10 mouse cellular contexts compared by ENCODE assay signal in the genomic region with DNA sequence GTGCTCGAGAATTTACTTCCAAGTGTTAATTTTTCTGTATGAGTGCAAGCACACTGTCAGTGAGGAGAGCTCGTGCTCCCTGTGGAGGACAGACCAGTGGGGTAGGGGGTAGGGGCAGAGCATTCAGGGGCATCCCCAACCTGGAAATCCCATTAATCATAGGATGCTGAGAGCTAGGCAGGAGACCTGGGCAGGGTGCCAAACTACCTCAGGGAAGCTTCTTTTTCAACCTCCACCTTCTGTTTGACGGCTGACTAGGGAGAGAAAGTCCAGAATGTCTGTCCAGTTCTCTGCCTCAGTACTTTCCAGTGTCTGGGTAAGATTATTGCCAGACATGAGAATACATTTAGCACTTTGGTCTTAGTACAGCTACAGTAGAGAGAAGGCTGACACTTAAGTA. TPM values are rescaled to one million over a fixed set of nuclear protein-coding genes. Genes with fewer than 3 reads are reported as not detected.
A peak's percentile ranks its signal among the peaks of the same experiment; 100 is the strongest.
DNase-seq lines count a peak whose midpoint lies in the region; ATAC-seq and TF ChIP-seq lines count a peak whose summit lies in the region.
"Had no signal": no experiment of that assay in that cellular context is flagged by ENCODE, and none has a peak within 500 bp of the region (broad histone marks: within the 10 kb centered on the region; RNA-seq: fewer than 3 reads in every experiment).

No protein-coding gene starts in this region.

- no peak for DNase-seq in heart, adult 9 months (ENCODE audit: low spot score in 2 of 2)
- DNase-seq in stomach, postnatal 0 days (ENCODE audit: low spot score), result no peak
- DNase-seq in cerebellum, postnatal 36 days, result peak; percentile 86 to 89
- DNase-seq in layer of hippocampus, adult 9-10 months (ENCODE audit: low spot score), result no peak
- no peak for DNase-seq in urinary bladder, postnatal 4 days (ENCODE audit: low spot score in 2 of 2)

- no peak overlapping the region for H3K9ac ChIP-seq in heart, embryonic 12.5 days
- H3K9ac ChIP-seq in stomach, embryonic 14.5 days (replicated peaks; ENCODE audit: low read depth, low read length), result no peak overlapping the region
- no peak overlapping the region for H3K9ac ChIP-seq in stomach, postnatal 0 days (ENCODE audit: low read length)
- H3K9ac ChIP-seq in stomach, embryonic 16.5 days (ENCODE audit: low read length), result no peak overlapping the region
- H3K9ac ChIP-seq: heart, embryonic 15.5 days; limb, embryonic 15.5 days had no signal

- no peak for TF ChIP-seq CTCF in stomach, postnatal 0 days (IDR thresholded peaks at IDR 0.05; ENCODE audit: low read depth)

- no peak for ATAC-seq in heart, embryonic 12.5 days (ENCODE audit: insufficient number of reproducible peaks, low FRiP score)
- ATAC-seq in stomach, embryonic 14.5 days (ENCODE audit: insufficient number of reproducible peaks, insufficient read depth, low FRiP score, low read depth), result peak; percentile 58; the same call in 1 of the 2 replicates
- ATAC-seq in stomach, postnatal 0 days (ENCODE audit: low FRiP score, low TSS enrichment), result no peak; the same call in 1 of the 2 replicates
- peak; percentile 74; the same call in 1 of the 2 replicates for ATAC-seq in stomach, embryonic 16.5 days (ENCODE audit: insufficient read depth, low FRiP score)

- no peak overlapping the region for H3K4me3 ChIP-seq in heart, embryonic 12.5 days
- H3K4me3 ChIP-seq in stomach, embryonic 14.5 days (ENCODE audit: low read depth, low read length), result no peak overlapping the region
- no peak overlapping the region for H3K4me3 ChIP-seq in stomach, postnatal 0 days (ENCODE audit: low read depth, low read length)
- H3K4me3 ChIP-seq in stomach, embryonic 16.5 days (replicated peaks; ENCODE audit: low read length), result no peak overlapping the region
- H3K4me3 ChIP-seq: heart, embryonic 15.5 days; limb, embryonic 15.5 days had no signal

- no peaks in the 10 kb centered on the region for H3K9me3 ChIP-seq in heart, embryonic 12.5 days (replicated peaks)
- no peaks in the 10 kb centered on the region for H3K9me3 ChIP-seq in stomach, embryonic 14.5 days (ENCODE audit: control insufficient read depth, low read depth, low read length)
- H3K9me3 ChIP-seq in stomach, postnatal 0 days (ENCODE audit: control insufficient read depth, low read length), result no peaks in the 10 kb centered on the region
- H3K9me3 ChIP-seq in stomach, embryonic 16.5 days (replicated peaks; ENCODE audit: control insufficient read depth, low read length), result no peaks in the 10 kb centered on the region
- H3K9me3 ChIP-seq: heart, embryonic 15.5 days; limb, embryonic 15.5 days had no signal

- H3K4me1 ChIP-seq in heart, embryonic 12.5 days (replicated peaks), result peaks cover 23% of the 10 kb centered on the region
- H3K4me1 ChIP-seq in stomach, embryonic 14.5 days (ENCODE audit: control insufficient read depth, insufficient read depth, low read length), result no peaks in the 10 kb centered on the region
- H3K4me1 ChIP-seq in stomach, postnatal 0 days (replicated peaks; ENCODE audit: control insufficient read depth, insufficient read depth), result no peaks in the 10 kb centered on the region
- no peaks in the 10 kb centered on the region for H3K4me1 ChIP-seq in stomach, embryonic 16.5 days (ENCODE audit: control insufficient read depth, insufficient read depth, low read length)

- no peaks in the 10 kb centered on the region for H3K27me3 ChIP-seq in heart, embryonic 12.5 days (replicated peaks)
- no peaks in the 10 kb centered on the region for H3K27me3 ChIP-seq in stomach, embryonic 14.5 days (ENCODE audit: control insufficient read depth, insufficient read depth, low read length)
- H3K27me3 ChIP-seq in stomach, postnatal 0 days (ENCODE audit: control insufficient read depth, insufficient read depth, low read length), result no peaks in the 10 kb centered on the region
- no peaks in the 10 kb centered on the region for H3K27me3 ChIP-seq in stomach, embryonic 16.5 days (ENCODE audit: control insufficient read depth, insufficient read depth, low read length)
- H3K27me3 ChIP-seq: heart, embryonic 15.5 days; limb, embryonic 15.5 days had no signal

- no peak for TF ChIP-seq EP300 in stomach, postnatal 0 days (optimal IDR thresholded peaks at IDR 0.05)

- H3K27ac ChIP-seq in heart, embryonic 12.5 days (ENCODE audit: poor library complexity, severe bottlenecking), result peak overlapping the region; percentile 77; the same call in 1 of the 2 replicates
- peak overlapping the region; percentile 56; the same call in 1 of the 2 replicates for H3K27ac ChIP-seq in stomach, embryonic 14.5 days (ENCODE audit: low read length)
- H3K27ac ChIP-seq in stomach, postnatal 0 days (replicated peaks), result no peak overlapping the region
- H3K27ac ChIP-seq in stomach, embryonic 16.5 days (ENCODE audit: low read length), result no peak overlapping the region
- H3K27ac ChIP-seq: heart, embryonic 15.5 days had no signal

- peaks cover 53% of the 10 kb centered on the region for H3K36me3 ChIP-seq in heart, embryonic 12.5 days
- H3K36me3 ChIP-seq in stomach, embryonic 14.5 days (ENCODE audit: control insufficient read depth, insufficient read depth, low read length), result peaks cover 3% of the 10 kb centered on the region; the same call in 1 of the 2 replicates
- H3K36me3 ChIP-seq in stomach, postnatal 0 days (ENCODE audit: control insufficient read depth, insufficient read depth, low read length), result no peaks in the 10 kb centered on the region
- no peaks in the 10 kb centered on the region for H3K36me3 ChIP-seq in stomach, embryonic 16.5 days (ENCODE audit: control insufficient read depth, insufficient read depth, low read length)

- no peak overlapping the region for H3K4me2 ChIP-seq in heart, embryonic 12.5 days
- no peak overlapping the region for H3K4me2 ChIP-seq in stomach, embryonic 14.5 days (replicated peaks; ENCODE audit: low read depth, low read length)
- H3K4me2 ChIP-seq in stomach, postnatal 0 days (replicated peaks; ENCODE audit: low read depth), result no peak overlapping the region
- H3K4me2 ChIP-seq in stomach, embryonic 16.5 days (ENCODE audit: low read depth, low read length), result no peak overlapping the region
- H3K4me2 ChIP-seq: heart, embryonic 15.5 days; limb, embryonic 15.5 days had no signal

- 48% methylated on average over 3 of the region's 3 CpGs for WGBS in heart, embryonic 12.5 days
- WGBS in stomach, embryonic 14.5 days, result 27% methylated on average over 3 of the region's 3 CpGs
- WGBS in stomach, postnatal 0 days, result 44% methylated on average over 3 of the region's 3 CpGs
- 37% methylated on average over 3 of the region's 3 CpGs for WGBS in stomach, embryonic 16.5 days

RNA-seq across cellular contexts. Expression of a gene that starts 56.2 kb away (rescaled TPM):
- polyA plus RNA-seq in heart, embryonic 12.5 days (2016; fragmentation: Nextera tagmentation; extraction: Ambion mirVana), result 2.8 and 3.4 TPM in 2 replicates
- polyA plus RNA-seq in stomach, embryonic 14.5 days (2014; fragmentation: Nextera tagmentation; extraction: Ambion mirVana), result 4.5 and 6.1 TPM in 2 replicates
- polyA plus RNA-seq in stomach, postnatal 0 days (2015; fragmentation: Nextera tagmentation; extraction: Ambion mirVana), result 4.5 and 5.7 TPM in 2 replicates
- 8.1 and 8.5 TPM in 2 replicates for polyA plus RNA-seq in stomach, embryonic 16.5 days (2015; fragmentation: Nextera tagmentation; extraction: Ambion mirVana)

Comparison
In these comparisons a context has a peak if more than half of its experiments do, and no peak if none do; other contexts are left out.
1. ATAC-seq: peak in stomach, embryonic 14.5 days (single experiment) and stomach, embryonic 16.5 days (single experiment); none in heart, embryonic 12.5 days (single experiment) and stomach, postnatal 0 days (single experiment).
2. H3K27ac ChIP-seq: peak in heart, embryonic 12.5 days (single experiment) and stomach, embryonic 14.5 days (single experiment); none in stomach, postnatal 0 days (single experiment) and stomach, embryonic 16.5 days (single experiment).
3. DNase-seq: peak in cerebellum, postnatal 36 days (2 of 2); none in heart, adult 9 months (0 of 2), stomach, postnatal 0 days (single experiment), layer of hippocampus, adult 9-10 months (single experiment) and urinary bladder, postnatal 4 days (0 of 2).